Mouse (Mus musculus): ENCODE results near the gene Borcs7.

DNA sequence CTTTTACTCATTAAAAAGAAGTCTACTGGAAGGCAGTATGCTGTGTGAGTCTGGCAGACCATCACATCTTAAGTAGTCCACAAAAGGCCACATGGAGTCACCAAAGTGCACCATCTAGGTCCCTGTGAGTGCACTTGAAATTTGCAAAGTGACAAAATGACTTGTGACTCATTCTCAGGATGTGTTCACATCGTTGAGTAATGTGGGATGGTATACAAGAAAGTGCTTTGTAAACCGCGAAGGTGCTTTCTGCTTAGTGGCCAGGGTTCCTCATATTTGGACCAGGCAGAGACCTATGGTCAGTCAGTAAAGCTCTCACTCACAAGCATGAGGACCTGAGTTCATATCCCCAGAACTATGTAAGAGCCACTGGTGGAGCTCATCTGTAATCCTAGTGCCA is 58.1 kb downstream of the Borcs7 start:
- TF ChIP-seq POLR2A (IDR thresholded peaks at IDR 0.05; ENCODE audit: insufficient read length, low read depth), result no peak
- no peak for TF ChIP-seq MYOG (IDR thresholded peaks at IDR 0.05; ENCODE audit: control insufficient read depth in 1 of 3, insufficient read depth in 1 of 3, insufficient read length in 2 of 3, low read depth in 2 of 3)
- TF ChIP-seq POLR2AphosphoS2 (IDR thresholded peaks at IDR 0.05; ENCODE audit: insufficient read length, low read depth), result no peak
- TF ChIP-seq USF1 (IDR thresholded peaks at IDR 0.05; ENCODE audit: low read depth), result no peak
- no peak for TF ChIP-seq MYOD1 (IDR thresholded peaks at IDR 0.05; ENCODE audit: control insufficient read depth in 1 of 3, insufficient read length in 2 of 3, low read depth in 2 of 3)
- no peak for TF ChIP-seq E2F4 (IDR thresholded peaks at IDR 0.05; ENCODE audit: insufficient read depth)
- no peak for TF ChIP-seq MAX (IDR thresholded peaks at IDR 0.05; ENCODE audit: low read depth)
- TF ChIP-seq TCF12 (IDR thresholded peaks at IDR 0.05; ENCODE audit: insufficient read depth, poor library complexity, severe bottlenecking), result no peak
- no peak for TF ChIP-seq TCF3 (IDR thresholded peaks at IDR 0.05; ENCODE audit: insufficient read length, low read depth)

Measured in myocyte (in vitro differentiated cells).